Mouse (Mus musculus) thymus, postnatal 25 days (tissue): ENCODE measurements around the gene Olfr1491.

Experiments used
- DNase-seq: peaks from one replicate; pipeline ENCODE4 v3.0.0; 2022

The Olfr1491 gene

GRCm38 (mm10) chr19:13696968-13697367 is at the start of gene Olfr1491:
Olfr1491 (plus strand) TSS chr19:13697268.
- DNase-seq = no peak

DNA sequence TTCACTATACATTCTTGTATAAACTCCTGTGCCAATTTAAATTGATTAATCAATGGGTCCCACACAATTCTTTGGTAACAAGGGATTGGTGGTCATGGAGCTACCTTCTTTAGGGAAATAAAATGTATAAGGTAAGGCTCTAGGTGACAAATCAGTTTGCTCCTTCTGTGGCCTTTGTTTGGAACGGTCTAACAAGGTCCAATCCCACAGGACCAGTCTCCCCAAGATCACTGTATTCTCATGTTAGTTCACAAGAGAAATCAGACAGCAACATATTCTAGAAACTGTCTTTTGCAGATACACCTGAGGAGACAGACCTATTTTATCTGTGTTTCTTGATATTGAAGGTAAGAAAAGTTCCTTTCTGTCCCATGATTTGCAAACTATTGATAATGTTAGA is 46.3 kb upstream of the Olfr1491 start, which contains the start of gene Olfr1490:
Olfr1490 (plus strand) TSS at position 301 of the 400 bp plus-strand sequence.
- DNase-seq = no peak

DNA sequence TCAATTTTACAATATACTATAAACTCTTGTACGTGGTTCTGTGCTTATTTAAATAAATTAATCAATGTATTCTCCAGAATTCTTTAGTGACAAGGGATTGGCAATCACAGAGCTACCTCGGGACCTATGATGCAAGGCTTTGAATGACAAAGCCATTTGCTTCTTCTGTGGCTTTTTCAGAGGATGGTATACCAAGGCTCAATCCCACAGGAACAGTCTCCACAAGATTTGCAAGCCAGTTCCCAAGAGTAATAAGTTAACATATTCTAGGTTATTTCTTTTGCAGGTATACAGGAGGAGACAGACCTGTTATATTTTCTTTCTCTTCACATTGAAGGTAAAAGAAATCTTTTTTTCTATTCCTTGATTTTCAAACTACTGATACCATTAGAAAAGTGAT is 25.9 kb downstream of the Olfr1491 start, which contains the start of gene Olfr1493-ps1:
Olfr1493-ps1 (plus strand) TSS at position 301 of the 400 bp plus-strand sequence.
- DNase-seq = no peak

GRCm38 (mm10) chr19:13739428-13739827 is 42.4 kb downstream of the Olfr1491 start, which contains the start of gene Olfr1494:
Olfr1494 (plus strand) TSS chr19:13739728.
- DNase-seq = no peak

GRCm38 (mm10) chr19:13749366-13749765 is 52.3 kb downstream of the Olfr1491 start:
- DNase-seq = no peak
